Mouse (Mus musculus): Measurements from ENCODE around the gene Slc2a3. TPM values are rescaled to one million over a fixed set of nuclear protein-coding genes. Genes with fewer than 3 reads are reported as not detected.
"Not testable (repeated sequence)": the region's sequence is repeated elsewhere in the genome, so short reads cannot be mapped to it uniquely, and the experiment has no call there.

The Slc2a3 gene
- total RNA-seq, 2 experiments from 2014 or later = 17.4 to 17.8 TPM

DNA sequence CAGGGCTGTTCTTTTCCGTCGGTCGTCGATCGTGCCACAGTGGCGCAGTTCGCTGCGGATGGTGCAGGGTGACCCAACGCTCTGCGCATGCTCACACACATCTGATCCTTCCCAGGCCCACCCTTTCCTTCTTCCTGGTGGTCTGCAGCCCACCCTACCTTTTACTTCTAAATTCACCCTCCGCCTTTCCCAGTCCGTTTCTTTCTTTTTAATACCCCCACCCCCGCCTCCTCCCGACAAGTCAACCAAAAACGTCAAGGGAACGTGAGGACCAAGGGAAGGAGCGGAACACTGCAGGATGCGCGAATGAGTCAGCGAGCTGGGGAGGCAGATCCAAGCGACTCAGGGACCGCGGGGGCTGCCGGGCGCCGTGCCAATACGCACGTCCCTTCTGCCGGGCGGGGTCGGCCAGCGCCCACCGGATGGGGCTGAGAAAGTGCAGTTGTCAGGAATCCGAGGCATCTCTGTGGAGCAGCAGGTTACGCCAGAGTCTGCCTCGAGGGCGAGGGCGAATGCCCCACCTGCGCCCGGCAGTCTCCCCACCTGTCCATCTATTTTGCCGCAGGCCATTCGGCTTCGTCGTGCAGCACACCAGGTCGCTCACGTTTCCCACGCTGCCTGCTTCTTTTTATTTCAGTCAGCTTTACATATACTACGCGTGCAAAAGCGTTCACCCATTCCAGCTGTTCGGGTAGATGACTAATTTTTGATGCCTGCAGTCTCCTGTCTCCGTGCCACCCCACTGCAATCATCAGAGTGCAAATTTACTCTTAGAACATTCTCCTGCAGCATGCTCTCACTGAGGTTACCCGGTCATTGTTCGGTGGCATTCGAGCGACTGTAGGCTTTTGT is 36.8 kb downstream of the Slc2a3 start:
- DNase-seq (ENCODE audit: low spot score in 2 of 2) = no peak

DNA sequence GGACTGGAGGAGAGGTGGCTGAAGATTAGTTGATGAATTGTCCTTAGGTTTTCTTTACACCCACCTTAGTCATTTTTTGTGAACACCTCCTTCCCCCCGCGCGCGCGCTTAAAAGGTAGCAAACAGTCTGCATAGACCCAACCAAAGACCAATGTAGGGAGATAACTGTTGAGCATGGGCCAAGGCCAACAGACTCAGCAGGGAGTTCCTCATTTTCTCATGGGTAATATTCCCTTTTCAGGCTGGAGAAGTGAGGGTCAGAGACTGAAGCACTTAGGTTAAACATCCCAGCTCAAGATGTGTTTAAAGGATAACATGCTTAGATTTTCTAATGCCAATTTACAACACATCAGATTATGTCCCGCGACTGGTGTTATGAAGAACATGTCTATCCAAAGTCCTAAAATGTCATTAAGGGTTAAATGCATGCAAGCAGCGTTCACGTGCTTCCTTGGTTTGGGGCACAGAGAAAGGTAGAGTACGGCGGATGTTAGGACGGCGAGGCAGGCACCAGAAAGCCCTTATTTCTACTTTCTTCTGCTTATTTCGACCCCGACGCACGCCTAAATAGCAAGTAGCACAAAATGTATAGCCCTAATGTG is 37.5 kb downstream of the Slc2a3 start:
- DNase-seq (ENCODE audit: low spot score in 2 of 2) = no peak

DNA sequence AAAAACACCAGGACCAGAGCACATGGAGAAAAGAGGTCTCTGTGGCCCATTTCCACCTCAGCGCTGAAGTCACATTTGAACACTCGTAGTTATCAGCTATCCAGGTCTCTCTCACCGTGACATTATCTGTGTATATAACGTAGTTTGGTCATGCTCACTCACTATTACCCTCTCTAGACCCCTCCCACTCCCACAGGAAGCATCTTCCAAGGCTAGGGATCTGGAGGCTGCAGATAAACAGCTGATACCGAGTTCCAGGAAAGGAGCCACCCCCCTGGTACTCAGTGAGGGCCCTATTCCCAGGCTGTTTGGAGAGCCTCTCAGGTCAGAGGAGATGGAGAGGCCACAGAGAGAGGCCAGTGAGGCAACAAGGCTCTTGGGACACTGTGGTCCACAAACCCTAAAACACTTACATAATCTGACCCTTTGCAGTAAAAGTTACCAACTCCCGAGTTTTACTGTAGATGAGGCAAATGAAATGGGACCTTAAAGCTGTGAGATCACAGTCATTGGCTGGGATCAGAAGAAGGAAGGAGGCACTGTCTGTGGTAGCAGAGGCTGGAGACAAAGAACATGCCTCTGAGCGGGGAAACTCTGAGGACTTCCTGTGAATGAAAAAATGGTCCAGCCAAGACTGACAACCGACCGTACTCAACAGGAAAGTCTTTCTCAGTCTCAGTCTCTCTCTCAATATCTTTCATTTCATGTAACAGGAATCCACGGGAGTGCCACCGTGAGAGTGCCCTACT is 38.3 kb downstream of the Slc2a3 start:
- no peak for DNase-seq (ENCODE audit: low spot score in 2 of 2)

DNA sequence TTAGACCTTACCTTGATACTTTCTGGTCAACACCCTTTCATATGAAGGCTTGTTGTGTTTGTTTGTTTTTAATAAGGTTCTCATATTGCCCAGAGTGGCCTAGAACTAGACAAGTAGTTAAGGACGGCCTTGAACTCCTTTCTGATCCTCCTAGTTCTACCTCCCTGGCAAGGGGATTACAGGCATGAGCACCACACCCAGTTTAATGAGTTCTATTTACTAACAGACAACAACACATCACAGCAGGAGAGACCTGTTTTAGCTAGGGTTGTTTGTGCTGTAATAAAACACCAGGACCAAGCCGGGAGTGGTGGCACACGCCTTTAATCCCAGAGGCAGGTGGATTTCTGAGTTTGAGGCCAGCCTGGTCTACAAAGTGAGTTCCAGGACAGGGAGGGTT is 39.0 kb downstream of the Slc2a3 start:
- no peak for DNase-seq (ENCODE audit: low spot score in 2 of 2)

DNA sequence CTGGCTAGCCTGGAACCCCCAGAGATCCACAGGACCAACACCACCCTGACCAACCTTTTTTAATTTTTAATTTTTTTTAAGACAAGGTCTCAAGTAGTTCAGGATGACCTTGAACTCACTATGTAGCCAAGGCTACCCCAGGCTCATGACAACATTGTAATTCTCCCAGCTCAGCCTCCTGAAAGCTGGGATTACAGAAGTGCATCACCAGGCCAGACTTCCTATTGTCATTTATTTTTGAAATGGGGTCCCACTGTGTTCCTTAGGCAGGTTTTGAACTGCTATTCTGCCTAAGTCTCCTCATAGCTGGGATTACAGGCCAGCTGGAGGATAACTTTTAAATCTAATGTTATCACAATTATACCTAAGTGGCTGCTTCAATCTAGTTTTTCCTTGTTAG is 39.5 kb downstream of the Slc2a3 start:
- no peak for DNase-seq (ENCODE audit: low spot score in 2 of 2)

DNA sequence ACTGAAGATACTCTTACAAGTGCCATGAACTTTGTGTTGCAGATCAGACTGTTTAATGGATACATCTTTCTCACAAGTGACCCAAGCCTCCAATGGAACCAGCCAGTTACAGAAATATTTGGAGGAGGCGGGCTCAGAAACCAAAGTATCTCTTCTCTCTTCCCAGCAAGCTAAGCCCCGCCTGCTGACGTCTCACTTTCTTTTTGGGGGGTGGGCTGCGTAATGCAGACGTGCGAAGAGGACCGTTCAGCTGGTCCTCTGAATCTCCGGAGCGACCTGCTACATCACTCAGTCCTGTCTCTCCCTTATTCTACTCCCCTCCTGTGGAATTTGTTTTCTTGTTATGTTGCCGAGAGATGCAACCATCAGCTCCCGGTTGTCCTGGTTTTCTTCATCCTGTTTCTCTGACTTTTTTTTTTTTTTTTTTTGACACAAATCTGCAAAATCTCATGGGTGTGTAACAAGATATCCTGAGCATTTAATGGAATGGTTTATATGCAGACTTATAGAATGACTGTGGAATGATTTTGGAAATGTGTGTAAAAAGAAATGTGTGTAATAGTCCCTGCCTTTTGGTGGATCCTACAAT is 40.3 kb downstream of the Slc2a3 start:
- DNase-seq (ENCODE audit: low spot score in 2 of 2) = no peak

DNA sequence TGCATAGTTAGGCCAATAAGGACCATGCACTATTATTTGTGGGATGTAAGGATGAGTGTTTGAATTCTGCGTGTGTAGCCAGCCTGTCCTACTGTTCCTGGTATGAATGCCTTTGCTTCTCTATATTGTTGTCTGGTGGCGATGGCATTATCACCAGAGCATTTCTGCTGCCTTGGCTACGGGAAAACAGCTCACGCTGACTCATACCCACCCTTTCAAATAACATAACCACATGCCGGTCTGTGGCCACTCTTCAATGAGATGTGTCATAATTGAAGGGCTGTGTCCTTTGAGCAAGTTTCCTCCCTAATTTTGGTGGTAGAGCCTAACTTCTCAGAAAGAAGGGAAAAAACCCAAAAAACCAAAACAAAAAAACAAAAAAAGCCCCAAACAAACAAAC is 42.7 kb downstream of the Slc2a3 start:
- no peak for DNase-seq (ENCODE audit: low spot score in 2 of 2)

DNA sequence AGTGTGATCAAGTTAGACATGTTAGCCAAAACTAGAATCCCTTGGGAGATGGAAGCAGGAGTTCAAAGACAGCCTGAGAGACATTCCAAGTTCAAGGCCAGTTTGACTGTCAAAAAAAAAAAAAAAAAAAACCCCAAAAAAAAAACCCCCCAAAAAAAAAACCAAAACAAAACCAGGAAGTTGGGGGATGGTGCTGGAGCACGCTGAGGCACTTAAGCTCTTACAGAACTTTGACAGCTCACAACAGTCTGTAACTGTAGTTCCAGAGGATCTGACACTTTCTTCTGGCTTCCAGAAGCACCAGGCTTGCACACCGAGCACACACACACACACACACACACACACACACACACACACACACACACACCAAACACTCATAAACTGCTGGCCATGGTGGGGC is 45.5 kb downstream of the Slc2a3 start:
- no peak for DNase-seq (ENCODE audit: low spot score in 2 of 2)

DNA sequence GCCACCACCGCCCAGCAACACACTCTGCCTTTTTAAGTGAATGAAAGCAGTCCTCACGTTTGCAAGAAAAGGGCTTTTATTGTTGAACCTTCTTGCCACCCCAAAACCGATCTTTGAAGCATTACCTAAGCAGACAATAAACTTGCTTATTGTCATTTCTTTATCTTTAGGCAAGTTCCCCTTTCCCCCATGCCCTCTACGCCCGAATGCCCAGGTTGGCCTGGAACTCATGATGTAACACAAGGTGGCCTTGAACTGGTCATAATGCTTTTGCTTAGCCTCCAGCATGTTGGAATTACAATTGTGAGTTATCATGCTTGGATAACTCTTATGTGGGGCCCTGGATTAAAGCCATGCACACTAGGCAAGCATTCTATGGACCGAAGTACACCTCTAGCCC is 50.9 kb downstream of the Slc2a3 start:
- no peak for DNase-seq (ENCODE audit: low spot score in 2 of 2)

DNA sequence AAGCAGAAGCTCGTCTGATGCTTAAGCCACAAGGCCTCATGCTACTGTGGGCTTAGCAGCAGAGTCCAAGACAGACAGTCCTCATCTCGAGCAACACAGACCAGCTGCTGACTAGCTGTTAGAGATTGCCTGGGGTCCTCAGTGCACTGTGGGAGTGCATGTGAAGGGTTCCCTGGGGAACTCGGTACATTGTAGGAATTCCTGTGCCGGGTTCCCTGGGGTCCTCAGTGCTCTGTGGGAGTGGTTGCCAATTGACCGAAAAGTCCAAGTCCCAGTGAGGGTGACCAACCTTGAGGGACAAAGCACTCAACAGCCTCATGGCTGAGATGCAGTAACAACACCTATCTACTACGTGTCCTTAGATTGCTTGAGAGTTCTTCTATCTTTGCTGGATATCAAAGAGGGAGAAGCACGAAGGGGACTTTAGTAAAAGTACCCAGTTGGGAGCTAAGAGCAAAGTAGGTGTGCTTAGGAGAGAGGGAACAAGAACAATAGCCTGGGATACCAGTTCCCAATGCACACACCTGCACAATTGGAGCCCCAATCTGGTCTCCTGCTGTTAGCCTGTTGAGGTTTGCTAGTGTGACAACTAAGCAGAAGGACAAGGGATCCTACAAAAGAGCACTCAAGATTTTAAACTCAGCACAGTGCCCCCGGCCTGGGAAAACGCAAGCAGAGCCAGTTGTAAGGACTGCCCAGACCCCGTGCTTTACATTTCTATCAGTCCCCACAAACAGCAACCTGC is 56.8 kb downstream of the Slc2a3 start:
- DNase-seq (ENCODE audit: low spot score in 2 of 2) = no peak

DNA sequence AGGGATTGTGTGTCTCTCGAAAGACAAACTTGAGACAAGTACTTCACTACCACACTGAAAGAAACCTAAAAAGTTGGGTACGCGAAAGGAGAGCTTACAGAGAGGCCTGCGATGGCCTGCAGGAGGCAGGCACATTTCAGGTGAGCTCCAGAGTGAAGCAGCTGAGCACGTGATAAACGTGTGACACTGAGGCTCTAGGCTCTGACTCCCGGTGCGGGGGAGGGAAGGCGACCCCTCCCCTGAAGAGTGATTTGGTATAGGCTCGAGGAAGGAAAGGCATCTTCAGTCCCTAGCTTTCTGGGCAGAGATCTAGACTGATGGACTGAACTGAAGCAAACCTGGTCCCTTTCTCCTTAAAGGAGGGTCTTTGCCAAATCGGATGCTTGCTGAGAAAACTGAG is 58.1 kb downstream of the Slc2a3 start:
- no peak for DNase-seq (ENCODE audit: low spot score in 2 of 2)

DNA sequence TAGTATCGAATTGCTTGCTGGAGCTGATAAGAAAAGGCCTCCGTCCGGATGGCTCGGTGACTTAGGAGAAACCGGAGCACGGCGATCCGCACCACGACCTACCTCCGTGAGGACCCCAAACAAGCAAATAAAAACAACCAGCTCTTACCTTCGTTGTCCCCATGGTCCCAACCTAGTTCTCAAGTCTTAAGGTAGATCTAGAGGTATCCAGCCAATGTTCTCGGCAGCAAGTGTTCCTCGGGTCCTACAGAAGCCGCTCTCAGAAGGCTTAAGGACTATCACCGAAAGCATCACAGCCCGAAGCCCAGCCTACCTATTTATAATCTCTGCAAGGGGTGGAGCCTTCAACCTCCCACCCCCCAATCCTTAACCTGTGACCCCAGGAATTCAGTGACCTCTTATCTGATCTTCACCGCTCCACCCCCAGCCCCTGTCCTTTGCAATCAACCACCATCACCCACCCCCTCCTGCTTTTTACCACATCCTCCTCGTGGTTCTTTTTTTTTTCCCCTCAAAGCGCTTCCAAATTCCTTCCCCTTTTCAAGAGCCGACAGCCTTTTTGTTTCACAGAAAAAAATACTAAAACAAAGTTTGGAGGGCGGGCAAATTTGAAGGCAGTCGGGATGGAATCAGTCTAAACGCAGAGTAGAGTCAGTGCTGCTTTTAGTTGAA is 59.1 kb downstream of the Slc2a3 start:
- no peak for DNase-seq (ENCODE audit: low spot score in 2 of 2)

DNA sequence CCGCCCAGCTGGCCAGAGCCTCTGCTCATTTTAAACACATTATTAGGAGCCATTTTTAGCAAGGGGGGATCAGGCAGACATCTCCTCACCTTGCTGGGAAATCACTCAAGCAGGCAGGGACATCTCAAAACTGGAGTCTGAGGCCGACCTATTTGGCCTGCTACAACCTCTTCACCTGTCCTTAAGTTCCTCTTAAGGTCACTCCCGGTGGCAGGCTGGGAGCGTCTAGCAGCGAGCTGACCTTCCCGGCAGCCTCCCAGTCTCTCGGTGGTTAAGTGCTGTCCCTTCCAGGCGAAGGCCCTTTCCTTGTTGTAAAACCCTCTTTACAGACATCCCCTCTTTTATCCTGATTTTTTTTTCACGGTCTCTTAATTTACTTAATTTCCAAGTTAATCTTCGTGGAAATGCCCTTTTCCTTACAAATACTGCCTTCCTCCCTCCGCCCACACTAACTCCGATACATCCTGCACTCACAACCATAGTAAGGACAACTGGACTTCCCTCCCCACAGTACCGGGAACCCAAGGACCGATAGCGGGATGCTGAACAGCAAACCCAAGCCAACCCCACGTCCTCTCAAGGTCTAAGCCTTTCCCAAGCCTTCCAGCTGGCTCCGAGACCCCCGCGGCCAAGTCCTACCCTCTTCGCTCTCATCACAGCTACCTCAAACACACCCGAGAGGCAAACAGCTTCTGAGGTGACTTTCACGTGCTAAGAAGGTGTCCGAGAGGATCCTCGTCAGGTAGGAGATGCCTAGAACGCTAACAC is 59.8 kb downstream of the Slc2a3 start:
- DNase-seq (ENCODE audit: low spot score in 2 of 2) = no peak

DNA sequence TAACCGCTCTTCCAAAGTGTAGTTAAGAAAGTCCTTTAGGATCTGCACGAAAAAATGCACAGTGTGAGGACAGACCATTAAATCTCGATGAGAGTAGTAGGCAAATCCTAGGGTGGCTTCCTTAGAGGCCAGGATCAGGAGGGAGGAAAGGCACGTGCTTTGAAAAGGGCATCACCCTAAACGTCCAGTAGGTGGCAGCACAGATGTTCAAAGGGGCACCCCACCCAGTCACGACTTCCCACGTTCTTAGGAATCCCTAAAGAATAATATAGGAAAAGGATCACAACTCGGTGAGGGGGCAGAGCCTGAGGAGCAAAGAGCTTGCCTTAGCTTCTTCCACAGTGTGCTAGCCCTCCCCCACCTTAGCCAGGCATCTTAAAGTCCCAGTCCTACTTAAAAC is 61.5 kb downstream of the Slc2a3 start:
- DNase-seq (ENCODE audit: low spot score in 2 of 2) = peak; percentile 26 to 44

DNA sequence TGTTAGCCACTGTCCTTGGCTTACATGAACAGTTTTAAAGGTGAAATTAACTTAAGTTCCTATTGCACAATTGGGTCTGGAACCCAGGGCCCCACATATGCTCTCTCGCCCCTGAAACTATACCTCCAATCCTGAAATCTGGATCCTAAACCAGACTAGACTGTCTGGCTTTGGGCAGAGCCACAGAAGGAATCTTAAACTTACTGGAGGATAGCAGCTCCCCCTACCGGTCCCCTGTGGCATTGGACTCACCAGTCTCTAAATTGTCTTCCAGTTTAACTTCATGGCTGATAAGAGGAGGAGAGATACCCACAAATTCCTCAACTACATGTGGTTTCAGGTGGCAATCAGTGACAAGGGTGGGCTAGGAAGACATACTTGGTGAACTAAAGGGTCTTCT is 81.5 kb downstream of the Slc2a3 start:
- DNase-seq (ENCODE audit: low spot score in 2 of 2) = no peak

DNA sequence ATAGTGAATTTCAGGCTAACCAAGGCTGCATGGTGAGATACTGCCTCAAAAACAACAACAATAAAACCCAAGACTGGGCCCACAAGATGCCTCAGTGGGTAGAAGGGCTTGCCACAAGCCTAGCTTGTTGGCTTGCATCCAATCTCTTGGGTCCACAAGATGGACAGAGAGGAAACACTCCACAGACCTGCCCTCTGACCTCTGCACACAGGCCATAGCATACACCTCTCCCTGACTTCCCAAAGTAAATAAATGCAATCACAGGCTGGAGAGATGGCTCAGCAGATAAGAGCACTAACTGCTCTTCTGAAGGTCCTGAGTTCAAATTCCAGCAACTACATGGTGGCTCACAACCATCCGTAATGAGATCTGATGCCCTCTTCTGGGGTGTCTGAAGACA is 83.2 kb downstream of the Slc2a3 start:
- DNase-seq (ENCODE audit: low spot score in 2 of 2) = not testable (repeated sequence)

DNA sequence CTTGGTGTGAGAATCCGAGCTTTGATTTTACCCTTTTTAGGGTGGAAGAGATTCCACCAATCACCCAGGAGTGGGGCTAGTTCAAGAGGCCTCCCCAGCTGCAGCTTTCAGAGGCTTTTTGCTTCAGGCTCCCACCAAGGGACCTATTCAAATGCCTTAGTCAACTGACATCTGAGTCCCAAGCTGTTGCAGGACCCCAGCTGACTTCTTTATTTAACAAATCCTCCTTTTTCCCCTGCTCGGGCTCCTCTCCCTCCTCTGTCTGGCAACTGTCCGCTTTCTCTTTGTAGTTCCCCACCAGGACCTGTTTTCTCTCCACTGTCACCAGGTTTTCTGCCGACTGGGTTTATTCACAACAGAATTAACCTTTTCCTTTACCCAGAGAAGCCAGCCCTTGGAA is 85.6 kb downstream of the Slc2a3 start:
- no peak for DNase-seq (ENCODE audit: low spot score in 2 of 2)

DNA sequence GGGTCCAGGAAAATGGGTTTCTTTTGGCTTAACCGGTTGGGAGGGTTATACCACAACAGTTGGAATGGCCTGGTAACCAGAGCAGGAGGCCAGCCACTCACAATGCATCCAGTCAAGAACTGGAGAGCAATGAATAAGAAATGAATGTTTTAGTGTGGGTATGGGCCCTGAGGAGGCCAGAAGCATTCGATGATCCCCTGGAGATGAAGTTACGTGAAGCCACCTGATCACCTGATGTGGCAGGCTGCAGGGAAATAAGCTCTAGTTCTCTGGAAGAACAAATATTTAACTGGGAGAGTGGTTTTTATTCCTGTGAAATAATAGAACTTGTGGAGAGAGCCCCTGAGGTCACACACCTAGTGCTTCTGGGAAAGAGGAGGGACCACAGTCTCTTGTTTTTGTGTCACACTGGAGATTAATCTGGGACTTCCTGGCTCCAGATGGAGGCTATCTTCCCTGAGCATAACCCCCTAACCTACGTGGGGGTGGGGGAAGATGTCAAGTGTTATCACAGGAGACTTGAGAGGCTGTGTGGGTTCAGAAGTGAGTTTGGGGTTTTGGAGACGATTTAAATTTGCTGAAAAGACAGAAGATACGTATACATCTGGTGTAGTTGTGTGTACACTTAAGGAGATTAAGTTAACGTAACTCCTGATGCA is 86.6 kb downstream of the Slc2a3 start:
- DNase-seq (ENCODE audit: low spot score in 2 of 2) = no peak

DNA sequence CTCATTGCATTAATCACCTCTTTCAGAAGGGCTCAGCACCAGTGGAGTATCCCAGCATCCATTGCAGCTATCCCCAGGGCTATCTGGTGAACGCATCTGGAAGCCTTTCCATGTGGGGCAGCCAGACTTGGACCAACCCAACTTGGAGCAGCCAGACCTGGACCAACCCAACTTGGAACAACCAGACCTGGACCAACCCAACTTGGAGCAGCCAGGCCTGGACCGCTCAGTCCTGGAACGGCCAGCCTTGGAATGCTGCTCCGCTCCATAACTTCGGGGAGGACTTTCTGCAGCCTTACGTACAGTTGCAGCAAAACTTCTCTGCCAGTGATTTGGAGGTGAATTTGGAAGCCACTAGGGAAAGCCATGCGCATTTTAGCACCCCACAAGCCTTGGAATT is 88.3 kb downstream of the Slc2a3 start:
- DNase-seq (ENCODE audit: low spot score in 2 of 2) = not testable (repeated sequence)
